Mouse (Mus musculus) heart, postnatal 0 days (tissue): ENCODE measurements around the gene Fbxl13. TPM values are rescaled to one million over a fixed set of nuclear protein-coding genes. Genes with fewer than 3 reads are reported as not detected.

Experiments
- ATAC-seq: fragments of 200-750 bp; cut with Nextera tagmentation; 2 replicates; pipeline ENCODE4 v1.8.0; 2017; ENCODE audit warnings: low read depth, moderate number of reproducible peaks, moderate library complexity; ENCODE audit not compliant: insufficient read depth
- DNase-seq: peaks from one replicate; pipeline ENCODE4 v3.0.0-alpha.2; 2016; ENCODE audit warnings: low spot score
- H3K27ac ChIP-seq: fragments of 300-500 bp; sonication (generic); 2 replicates; pipeline ENCODE4 v1.5.1; 2014; ENCODE audit warnings: low read depth, mild to moderate bottlenecking
- H3K27me3 ChIP-seq: fragments of 300-500 bp; sonication (generic); 2 replicates; pipeline ENCODE4 v1.6.1; 2014; ENCODE audit warnings: low read length, mixed read lengths; ENCODE audit not compliant: control insufficient read depth, insufficient read depth
- H3K36me3 ChIP-seq: fragments of 300-500 bp; sonication (generic); replicated peaks from 2 replicates; pipeline ENCODE4 v1.6.1; 2014; ENCODE audit warnings: low read length, mixed read lengths; ENCODE audit not compliant: control insufficient read depth, insufficient read depth
- H3K4me1 ChIP-seq: fragments of 300-500 bp; sonication (generic); 2 replicates; pipeline ENCODE4 v1.6.1; 2014; ENCODE audit warnings: antibody characterized with exemption; ENCODE audit not compliant: control insufficient read depth, insufficient read depth
- H3K4me2 ChIP-seq: fragments of 300-500 bp; sonication (generic); 2 replicates; pipeline ENCODE4 v1.6.1; 2014; ENCODE audit warnings: low read depth, mild to moderate bottlenecking, low read length, moderate library complexity
- H3K4me3 ChIP-seq: fragments of 300-500 bp; sonication (generic); 2 replicates; pipeline ENCODE4 v1.5.1; 2014; ENCODE audit warnings: low read depth, low read length
- H3K9ac ChIP-seq: fragments of 300-500 bp; sonication (generic); replicated peaks from 2 replicates; pipeline ENCODE4 v1.6.1; 2014; ENCODE audit warnings: low read depth, low read length, mixed read lengths
- H3K9me3 ChIP-seq: fragments of 300-500 bp; sonication (generic); replicated peaks from 2 replicates; pipeline ENCODE4 v1.6.1; 2016; ENCODE audit warnings: low read length; ENCODE audit not compliant: control insufficient read depth
- CTCF ChIP-seq: IDR thresholded peaks from 2 replicates; pipeline ENCODE4 v1.5.1; 2016; ENCODE audit warnings: antibody characterized with exemption, control low read depth, low read depth
- EP300 ChIP-seq: IDR thresholded peaks from 2 replicates; pipeline ENCODE4 v1.6.1; 2016; ENCODE audit warnings: antibody characterized with exemption, low read depth
- WGBS: fragments of 180-500 bp; shearing (Covaris S2); extraction: QIAGEN DNeasy Blood & Tissue Kit; methylation state at CpG from one replicate; pipeline ENCODE4 v1.1.7; 2014; 5-methylcytosine and 5-hydroxymethylcytosine counted together
- polyA plus RNA-seq: library from polyadenylated mRNA; unstranded; fragments of >200 nt; fragmentation: Nextera tagmentation; extraction: Ambion mirVana; gene quantifications from 2 replicates; pipeline ENCODE4 v1.2.1, GENCODE M21; 2015
- total RNA-seq: library from RNA; depleted of rRNA; stranded (reverse); fragments of >200 nt; gene quantifications from 2 replicates; pipeline ENCODE4 v1.2.3, GENCODE M21; 2014; ENCODE audit warnings: low replicate concordance

Gene Fbxl13
- total and polyA plus RNA-seq, 2 experiments from 2014 or later: 0.15 TPM; not detected in 1

GRCm38 (mm10) chr5:21502936-21503610, 142.4 kb downstream of the Fbxl13 start:
- H3K9ac ChIP-seq: no peak overlapping the region
- ATAC-seq: no peak
- H3K27ac ChIP-seq: no peak overlapping the region
- no peak overlapping the region for H3K4me3 ChIP-seq
- no peak for DNase-seq
- no peaks in the 10 kb centered on the region for H3K9me3 ChIP-seq
- no peaks in the 10 kb centered on the region for H3K36me3 ChIP-seq
- no peak for TF ChIP-seq EP300
- no peak for TF ChIP-seq CTCF
- WGBS: 83% methylated on average over 13 of the region's 13 CpGs
- H3K4me1 ChIP-seq: no peaks in the 10 kb centered on the region
- no peaks in the 10 kb centered on the region for H3K27me3 ChIP-seq
- no peak overlapping the region for H3K4me2 ChIP-seq

GRCm38 (mm10) chr5:21500941-21501340, 144.5 kb downstream of the Fbxl13 start:
- H3K27me3 ChIP-seq: no peaks in the 10 kb centered on the region
- H3K27ac ChIP-seq: no peak overlapping the region
- ATAC-seq (no peak), DNase-seq (no peak)
- 86% methylated on average over 2 of the region's 2 CpGs for whole genome bisulfite sequencing
- H3K4me1 ChIP-seq: peaks cover 4% of the 10 kb centered on the region; the same call in 1 of the 2 replicates
- H3K9ac ChIP-seq: no peak overlapping the region
- TF ChIP-seq EP300 (no peak), CTCF (no peak)
- no peaks in the 10 kb centered on the region for H3K36me3 ChIP-seq
- H3K4me2 ChIP-seq: no peak overlapping the region
- no peak overlapping the region for H3K4me3 ChIP-seq
- no peaks in the 10 kb centered on the region for H3K9me3 ChIP-seq

GRCm38 (mm10) chr5:21500133-21500532, 145.3 kb downstream of the Fbxl13 start:
- Histone ChIP-seq H3K9me3 (no peaks in the 10 kb centered on the region), H3K9ac (no peak overlapping the region), H3K27me3 (no peaks in the 10 kb centered on the region), H3K4me1 (peaks cover 6% of the 10 kb centered on the region; the same call in 1 of the 2 replicates), H3K36me3 (no peaks in the 10 kb centered on the region), H3K27ac (no peak overlapping the region), H3K4me3 (no peak overlapping the region), H3K4me2 (no peak overlapping the region)
- no peak for ATAC-seq
- no peak for DNase-seq
- WGBS: 80% methylated on average over 10 of the region's 10 CpGs
- TF ChIP-seq CTCF (no peak), EP300 (no peak)

GRCm38 (mm10) chr5:21498925-21499324, 146.5 kb downstream of the Fbxl13 start:
- Histone ChIP-seq H3K4me1 (peaks cover 6% of the 10 kb centered on the region), H3K9me3 (no peaks in the 10 kb centered on the region), H3K27me3 (no peaks in the 10 kb centered on the region), H3K4me2 (no peak overlapping the region), H3K4me3 (no peak overlapping the region), H3K9ac (no peak overlapping the region), H3K36me3 (no peaks in the 10 kb centered on the region), H3K27ac (no peak overlapping the region)
- WGBS: 81% methylated on average over 11 of the region's 11 CpGs
- ATAC-seq (no peak), DNase-seq (no peak)
- TF ChIP-seq CTCF (no peak), EP300 (no peak)

- no peaks in the 10 kb centered on the region for H3K9me3 ChIP-seq
- H3K4me2 ChIP-seq: no peak overlapping the region
- peaks cover 6% of the 10 kb centered on the region for H3K4me1 ChIP-seq
- no peaks in the 10 kb centered on the region for H3K27me3 ChIP-seq
- no peak overlapping the region for H3K4me3 ChIP-seq
- no peak for ATAC-seq
- no peak for TF ChIP-seq EP300
- TF ChIP-seq CTCF: no peak
- DNase-seq: no peak
- 90% methylated on average over 2 of the region's 2 CpGs for WGBS
- no peaks in the 10 kb centered on the region for H3K36me3 ChIP-seq
- no peak overlapping the region for H3K27ac ChIP-seq
- no peak overlapping the region for H3K9ac ChIP-seq
These were observed 146.9 kb downstream of the Fbxl13 start for GRCm38 (mm10) chr5:21498490-21498889.

- Histone ChIP-seq H3K36me3 (no peaks in the 10 kb centered on the region), H3K27ac (no peak overlapping the region), H3K9ac (no peak overlapping the region), H3K4me3 (no peak overlapping the region), H3K9me3 (no peaks in the 10 kb centered on the region), H3K27me3 (no peaks in the 10 kb centered on the region), H3K4me1 (peaks cover 6% of the 10 kb centered on the region), H3K4me2 (no peak overlapping the region)
- no peak for ATAC-seq
- DNase-seq: no peak
- WGBS: 39% methylated on average over 3 of the region's 3 CpGs
- TF ChIP-seq EP300: no peak
- TF ChIP-seq CTCF: no peak
These were observed 148.6 kb downstream of the Fbxl13 start for GRCm38 (mm10) chr5:21496881-21497280.
